Mouse (Mus musculus) embryonic fibroblast, embryonic 13.5 days (primary cell): ENCODE measurements at regions not wholly inside any gene's neighbourhood (a gene's known extent, or its start where the extent isn't known, plus 50 kb on each side); places are given as distances from the start of the nearest gene placed in this dataset.

ENCODE experiments used
- CTCF ChIP-seq: IDR thresholded peaks from 2 replicates; pipeline ENCODE4 v1.5.1; 2011; ENCODE audit warnings: mild to moderate bottlenecking, control low read depth, low read length, moderate library complexity, borderline replicate concordance; ENCODE audit not compliant: insufficient read depth
- POLR2A ChIP-seq: IDR thresholded peaks from 2 replicates; pipeline ENCODE4 v1.6.1; 2011; ENCODE audit warnings: low read depth, mild to moderate bottlenecking, control low read depth, low read length, moderate library complexity

- TF ChIP-seq POLR2A (no peak), CTCF (no peak)
Measured at GRCm38 (mm10) chr17:82909189-82909588, 305.9 kb upstream of the Pkdcc start.
